Mouse (Mus musculus) kidney, postnatal 0 days (tissue): ENCODE measurements around the gene Phf23. TPM values are rescaled to one million over a fixed set of nuclear protein-coding genes. Genes with fewer than 3 reads are reported as not detected.

Experiments used
- ATAC-seq: fragments of 200-750 bp; cut with Nextera tagmentation; replicated peaks from 2 replicates; pipeline ENCODE4 v1.8.0; 2017; ENCODE audit warnings: low read depth, moderate number of reproducible peaks, moderate TSS enrichment, moderate library complexity; ENCODE audit not compliant: low FRiP score
- DNase-seq: peaks from one replicate; pipeline ENCODE4 v3.0.0-alpha.2; 2016; ENCODE audit warnings: low spot score
- H3K27ac ChIP-seq: fragments of 300-500 bp; sonication (generic); 2 replicates; pipeline ENCODE4 v1.5.1; 2014; ENCODE audit warnings: mild to moderate bottlenecking
- H3K27me3 ChIP-seq: fragments of 300-500 bp; sonication (generic); 2 replicates; pipeline ENCODE4 v1.6.1; 2014; ENCODE audit warnings: low read length, mixed read lengths; ENCODE audit not compliant: insufficient read depth
- H3K36me3 ChIP-seq: fragments of 300-500 bp; sonication (generic); 2 replicates; pipeline ENCODE4 v1.6.1; 2014; ENCODE audit warnings: low read length, mixed read lengths; ENCODE audit not compliant: insufficient read depth
- H3K4me1 ChIP-seq: fragments of 300-500 bp; sonication (generic); replicated peaks from 2 replicates; pipeline ENCODE4 v1.6.1; 2014; ENCODE audit warnings: antibody characterized with exemption, low read length, mixed read lengths; ENCODE audit not compliant: insufficient read depth
- H3K4me2 ChIP-seq: fragments of 300-500 bp; sonication (generic); 2 replicates; pipeline ENCODE4 v1.6.1; 2014; ENCODE audit warnings: mild to moderate bottlenecking, low read length, moderate library complexity, mixed read lengths
- H3K4me3 ChIP-seq: fragments of 300-500 bp; sonication (generic); replicated peaks from 2 replicates; pipeline ENCODE4 v1.5.1; 2014; ENCODE audit warnings: low read depth, low read length
- H3K9ac ChIP-seq: fragments of 300-500 bp; sonication (generic); 2 replicates; pipeline ENCODE4 v1.6.1; 2014; ENCODE audit warnings: low read depth, low read length
- H3K9me3 ChIP-seq: fragments of 300-500 bp; sonication (generic); replicated peaks from 2 replicates; pipeline ENCODE4 v1.6.1; 2016; ENCODE audit warnings: low read length, inconsistent platforms, mixed read lengths
- CTCF ChIP-seq: IDR thresholded peaks from 2 replicates; pipeline ENCODE4 v1.5.1; 2016; ENCODE audit warnings: antibody characterized with exemption, low read depth, mild to moderate bottlenecking, moderate library complexity
- WGBS: fragments of 180-500 bp; shearing (Covaris S2); extraction: QIAGEN DNeasy Blood & Tissue Kit; methylation state at CpG from one replicate; pipeline ENCODE4 v1.1.7; 2014; 5-methylcytosine and 5-hydroxymethylcytosine counted together
- polyA plus RNA-seq: library from polyadenylated mRNA; unstranded; fragments of >200 nt; fragmentation: Nextera tagmentation; extraction: Ambion mirVana; gene quantifications from 2 replicates; pipeline ENCODE4 v1.2.1, GENCODE M21; 2015

The Phf23 gene
- polyA plus RNA-seq, 1 experiment from 2014 or later: 61.9 TPM

- H3K9me3 ChIP-seq: no peaks in the 10 kb centered on the region
- TF ChIP-seq CTCF: no peak
- peak; percentile 87 for DNase-seq
- peak overlapping the region; percentile 77 for H3K27ac ChIP-seq
- 1% methylated on average over 25 of the region's 25 CpGs for WGBS
- peak overlapping the region; percentile 92 for H3K4me2 ChIP-seq
- H3K27me3 ChIP-seq: no peaks in the 10 kb centered on the region
- H3K4me3 ChIP-seq: peak overlapping the region; percentile 56
- peaks cover 28% of the 10 kb centered on the region for H3K4me1 ChIP-seq
- peak overlapping the region; percentile 80 for H3K9ac ChIP-seq
- no peaks in the 10 kb centered on the region for H3K36me3 ChIP-seq
- ATAC-seq: no peak
Measured at GRCm38 (mm10) chr11:70018131-70018990, 22.8 kb downstream of the Phf23 start.

- ATAC-seq (no peak), DNase-seq (no peak)
- Histone ChIP-seq H3K9ac (no peak overlapping the region), H3K4me2 (peak overlapping the region; percentile 92), H3K4me3 (no peak overlapping the region), H3K36me3 (no peaks in the 10 kb centered on the region), H3K4me1 (peaks cover 30% of the 10 kb centered on the region), H3K27me3 (no peaks in the 10 kb centered on the region), H3K27ac (0 out of 2 replicates have a peak overlapping the region, but pooled peaks have one; percentile 5), H3K9me3 (no peaks in the 10 kb centered on the region)
- WGBS: 0% methylated on average over 1 of the region's 2 CpGs
- TF ChIP-seq CTCF: no peak
Measured at GRCm38 (mm10) chr11:70019495-70020021, 24.0 kb downstream of the Phf23 start.

DNA sequence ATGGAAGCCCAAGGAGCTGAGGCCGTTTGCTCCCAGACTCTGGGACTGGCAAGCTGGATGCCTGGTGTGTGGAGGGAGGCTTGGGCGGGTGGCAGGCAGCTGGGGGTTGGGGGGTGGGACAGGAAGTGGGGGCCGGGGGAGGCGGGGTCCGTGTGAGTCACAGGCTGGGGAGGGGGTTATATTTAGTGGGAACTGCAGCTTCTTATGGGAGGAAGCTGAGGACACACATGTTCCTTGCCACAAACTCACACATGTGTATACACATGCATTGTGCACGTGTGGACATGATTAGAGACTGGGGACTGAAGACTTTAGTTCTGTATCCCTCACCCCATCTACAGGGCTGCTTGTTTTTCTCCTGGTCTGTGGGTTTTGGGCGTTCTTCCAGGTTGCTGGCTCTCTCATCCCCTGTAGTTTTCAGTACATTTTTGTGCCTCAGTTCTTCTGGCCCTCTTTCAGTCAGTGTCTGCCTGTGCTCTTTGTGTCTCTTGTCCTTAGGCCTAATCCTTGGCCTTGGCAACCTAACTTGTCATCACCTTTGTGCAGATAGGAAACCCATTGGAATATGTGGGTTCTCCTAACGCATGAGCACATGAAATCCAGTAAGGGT, 24.6 kb downstream of the Phf23 start:
- peaks cover 27% of the 10 kb centered on the region for H3K4me1 ChIP-seq
- no peaks in the 10 kb centered on the region for H3K27me3 ChIP-seq
- peak overlapping the region; percentile 5; the same call in 1 of the 2 replicates for H3K27ac ChIP-seq
- no peak for ATAC-seq
- 14% methylated on average over 7 of the region's 8 CpGs for WGBS
- no peak overlapping the region for H3K9ac ChIP-seq
- no peak for TF ChIP-seq CTCF
- H3K9me3 ChIP-seq: no peaks in the 10 kb centered on the region
- DNase-seq: no peak
- peak overlapping the region; percentile 92 for H3K4me2 ChIP-seq
- H3K4me3 ChIP-seq: no peak overlapping the region
- no peaks in the 10 kb centered on the region for H3K36me3 ChIP-seq

- peak overlapping the region; percentile 92 for H3K4me2 ChIP-seq
- peak; percentile 74 for TF ChIP-seq CTCF
- ATAC-seq (peak; percentile 86), DNase-seq (peak; percentile 97)
- H3K27me3 ChIP-seq: no peaks in the 10 kb centered on the region
- peaks cover 24% of the 10 kb centered on the region for H3K4me1 ChIP-seq
- peak overlapping the region; percentile 72 for H3K27ac ChIP-seq
- peak overlapping the region; percentile 31; the same call in 1 of the 2 replicates for H3K9ac ChIP-seq
- no peaks in the 10 kb centered on the region for H3K9me3 ChIP-seq
- peak overlapping the region; percentile 56 for H3K4me3 ChIP-seq
- H3K36me3 ChIP-seq: no peaks in the 10 kb centered on the region
- 2% methylated on average over 8 of the region's 8 CpGs for WGBS
Measured at GRCm38 (mm10) chr11:70020731-70021263, 25.2 kb downstream of the Phf23 start.

DNA sequence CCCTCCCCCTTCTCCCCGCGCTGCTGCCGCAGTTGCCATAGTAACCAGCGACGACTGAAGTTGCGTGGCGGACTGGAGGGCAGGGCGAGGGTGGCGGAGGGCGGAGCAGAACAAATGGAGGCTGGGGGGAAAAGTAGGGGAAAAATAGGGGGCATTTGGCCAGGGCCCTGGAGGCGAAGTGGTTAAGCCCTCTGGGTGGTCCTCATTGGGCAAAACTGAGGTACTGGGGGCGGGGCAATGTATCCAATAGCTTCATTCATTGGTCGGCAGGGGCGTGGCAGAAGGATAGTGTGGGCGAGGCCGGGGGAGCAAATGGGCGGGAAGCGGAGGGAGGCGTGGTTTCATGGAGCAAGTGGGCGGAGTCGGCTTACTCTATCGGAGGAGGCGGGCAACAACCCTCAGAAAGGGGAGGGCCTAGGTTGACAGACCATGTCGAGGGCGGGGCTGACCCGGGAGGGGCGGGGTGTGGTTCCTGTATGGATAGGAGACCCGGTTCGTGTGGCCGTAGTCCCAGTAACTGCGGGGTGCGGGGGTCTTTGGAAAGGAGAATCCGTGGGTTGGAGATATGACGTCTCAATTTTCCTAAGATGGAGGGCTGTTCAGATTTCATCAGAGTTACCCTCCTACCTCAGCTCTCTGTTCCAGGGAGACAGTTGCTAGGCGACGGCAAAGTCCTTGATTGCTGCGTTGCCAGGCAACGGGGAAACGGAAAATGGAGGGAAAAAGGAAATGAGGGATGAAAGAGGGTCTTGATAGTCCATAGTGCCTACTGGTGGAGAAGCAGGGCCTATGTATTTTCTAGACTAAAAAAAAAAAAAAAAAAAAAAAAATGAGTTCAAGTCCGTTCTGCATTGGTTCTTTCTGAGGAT, 25.9 kb downstream of the Phf23 start:
- ATAC-seq (peak; percentile 83), DNase-seq (peak; percentile 99)
- Histone ChIP-seq H3K27me3 (no peaks in the 10 kb centered on the region), H3K4me2 (peak overlapping the region; percentile 92), H3K9me3 (no peaks in the 10 kb centered on the region), H3K4me3 (peak overlapping the region; percentile 56), H3K27ac (peak overlapping the region; percentile 72), H3K4me1 (peaks cover 31% of the 10 kb centered on the region), H3K36me3 (no peaks in the 10 kb centered on the region), H3K9ac (peak overlapping the region; percentile 31; the same call in 1 of the 2 replicates)
- 2% methylated on average over 40 of the region's 40 CpGs for WGBS
- TF ChIP-seq CTCF: no peak
